Mouse (Mus musculus) gastrocnemius, postnatal 10 days (tissue): Measurements from ENCODE around the gene Dusp2. TPM values are rescaled to one million over a fixed set of nuclear protein-coding genes. Genes with fewer than 3 reads are reported as not detected.

ENCODE experiments used
- DNase-seq: peaks from one replicate; pipeline ENCODE4 v3.0.0; 2021; ENCODE audit warnings: mixed read lengths
- total RNA-seq, 2 experiments: library from RNA; stranded (reverse); gene quantifications; 2 replicates each; pipeline ENCODE4 v1.2.3; 2021

Dusp2 gene
- total RNA-seq, 2 experiments from 2014 or later = 2.6 TPM

- no peak for DNase-seq
These were observed 31.3 kb downstream of the Dusp2 start for GRCm38 (mm10) chr2:127367126-127367820.

DNA sequence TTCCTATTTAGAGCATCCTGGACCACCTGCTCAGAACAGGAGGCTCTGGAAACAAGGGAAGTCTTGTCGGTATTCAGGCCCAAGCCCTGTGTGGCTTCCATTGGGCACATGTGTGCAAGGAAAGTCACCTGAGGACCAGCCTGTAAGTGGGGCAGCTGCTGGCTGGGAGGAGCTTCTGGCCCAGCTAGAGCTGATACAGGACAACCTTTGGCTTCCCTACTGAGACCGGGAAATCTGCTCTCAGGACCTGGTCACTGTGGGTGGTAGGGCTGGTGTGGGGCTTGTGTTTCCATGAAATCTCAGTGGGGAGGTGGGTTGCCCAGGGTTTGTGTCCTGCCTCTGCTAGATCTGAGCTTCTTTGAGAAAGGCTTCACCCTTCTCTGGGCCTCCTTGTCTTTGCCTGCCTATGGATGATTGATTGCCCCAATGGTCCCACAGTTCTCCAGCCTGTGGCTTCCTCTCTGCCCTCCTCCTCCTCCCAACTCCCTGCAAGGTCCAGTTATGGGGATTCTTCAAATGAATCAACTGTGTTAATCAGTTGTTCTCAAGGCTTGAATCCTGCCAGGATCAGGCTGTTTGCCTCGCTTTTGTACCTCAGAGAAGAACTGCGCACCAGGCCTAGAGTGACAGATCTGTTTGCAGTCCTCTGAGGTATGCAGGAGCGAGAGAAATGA lies 33.9 kb downstream of the Dusp2 start:
- DNase-seq = no peak

GRCm38 (mm10) chr2:127370561-127371483 lies 34.9 kb downstream of the Dusp2 start:
- no peak for DNase-seq

GRCm38 (mm10) chr2:127371484-127371861 lies 35.5 kb downstream of the Dusp2 start:
- no peak for DNase-seq

- no peak for DNase-seq
These were observed 36.1 kb downstream of the Dusp2 start for GRCm38 (mm10) chr2:127372082-127372481.

GRCm38 (mm10) chr2:127374131-127374530 lies 38.2 kb downstream of the Dusp2 start:
- DNase-seq = no peak

DNA sequence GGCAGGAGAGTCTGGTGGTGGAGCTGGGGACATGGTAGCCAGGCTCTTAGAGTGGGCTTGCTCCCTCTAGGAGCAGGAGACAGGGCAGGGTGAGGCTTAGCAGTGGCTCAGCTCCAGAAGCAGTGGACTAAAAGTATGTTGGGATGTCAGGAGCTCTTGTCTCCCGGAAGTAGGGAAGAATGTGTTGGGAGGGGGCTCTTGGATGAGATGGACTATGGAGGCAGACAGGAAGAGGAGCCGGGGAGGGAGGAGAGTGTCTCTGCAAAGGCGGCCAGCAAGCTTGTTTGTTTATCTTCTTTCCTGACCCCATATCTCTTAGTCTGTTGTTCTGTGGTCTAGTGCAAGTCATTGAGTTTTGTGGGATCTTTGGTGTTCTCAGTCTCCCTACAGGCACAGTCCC lies 39.1 kb downstream of the Dusp2 start:
- no peak for DNase-seq

GRCm38 (mm10) chr2:127375759-127376341 lies 39.9 kb downstream of the Dusp2 start:
- no peak for DNase-seq

DNA sequence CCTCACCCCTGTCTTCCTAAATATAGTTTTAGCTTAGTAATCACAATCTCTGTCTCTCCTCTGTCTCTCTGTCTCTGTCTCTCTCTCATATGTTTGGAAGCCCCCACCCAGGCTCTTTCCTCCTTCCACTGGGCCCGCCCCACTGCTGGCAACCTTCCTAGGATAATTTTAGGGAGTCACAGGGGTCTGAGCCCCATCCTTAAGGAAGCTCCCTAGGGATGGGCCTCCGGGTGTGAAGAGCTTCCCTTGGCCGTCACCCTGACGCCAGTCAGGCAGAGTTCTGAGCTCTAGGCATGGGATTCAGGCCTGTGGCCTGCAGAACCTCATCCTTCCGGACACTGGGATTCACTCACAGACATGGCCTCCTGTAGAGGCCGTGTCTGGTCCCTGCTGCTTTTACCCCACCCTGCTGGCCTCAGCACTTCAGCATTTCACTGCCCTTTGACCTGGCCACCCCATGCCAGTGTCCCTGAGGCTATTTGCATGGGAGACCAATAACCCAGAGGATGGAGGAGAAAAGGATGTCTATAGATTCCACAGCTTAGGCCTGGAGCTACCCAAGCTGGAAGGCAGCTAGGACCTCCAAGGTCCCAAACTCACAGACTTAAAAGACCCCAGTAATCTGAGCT lies 40.6 kb downstream of the Dusp2 start:
- DNase-seq = no peak

DNA sequence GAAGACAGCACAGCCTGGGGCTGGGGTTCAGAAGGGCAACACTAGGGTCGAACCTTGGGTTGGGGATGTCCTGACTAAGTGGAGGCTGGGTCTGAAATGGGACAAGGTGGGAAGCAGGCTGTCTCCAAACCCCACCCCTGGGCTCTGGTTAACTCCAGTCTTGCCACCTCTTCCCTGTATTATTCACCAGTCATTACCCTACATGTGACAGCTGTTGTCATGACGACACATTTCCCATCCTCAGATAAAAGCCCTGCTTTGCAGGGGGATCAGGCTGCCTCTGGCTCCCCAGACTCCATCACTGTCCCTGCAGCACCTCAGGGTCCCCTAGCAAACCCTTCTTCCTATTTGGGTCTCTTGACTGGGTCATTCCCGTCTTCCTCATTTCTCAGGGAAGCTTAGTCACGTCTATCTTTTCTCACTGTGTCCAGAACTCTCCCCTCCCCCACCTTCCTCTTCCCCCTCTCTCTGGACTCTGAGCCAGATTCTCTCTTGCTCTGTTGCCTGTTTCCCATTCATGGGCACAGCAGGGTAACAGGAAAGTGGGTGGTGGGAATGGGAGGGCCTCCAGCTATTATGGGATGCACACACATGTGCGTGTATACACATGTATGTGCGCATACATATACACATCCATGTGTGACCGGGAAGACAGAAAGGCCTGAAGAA lies 42.1 kb downstream of the Dusp2 start:
- no peak for DNase-seq

DNA sequence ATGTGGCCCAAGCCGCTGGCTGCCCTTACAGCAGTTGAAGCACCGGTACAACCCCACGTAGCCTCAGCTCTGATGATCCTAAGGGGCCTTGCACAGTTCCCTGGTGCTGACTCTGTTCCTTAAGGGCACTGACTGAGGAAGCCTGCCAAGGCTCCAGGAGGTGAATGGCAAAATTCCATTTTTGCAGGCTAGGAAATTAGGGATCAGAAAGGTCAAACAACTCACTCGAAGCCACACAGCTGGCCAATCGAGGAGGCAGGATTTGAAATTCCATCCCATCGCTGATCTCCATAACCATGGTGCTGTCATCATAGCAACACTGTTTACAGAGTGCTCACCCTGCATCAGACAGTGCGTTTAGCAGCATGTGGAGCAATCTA lies 42.6 kb downstream of the Dusp2 start:
- no peak for DNase-seq

GRCm38 (mm10) chr2:127379250-127379649 lies 43.3 kb downstream of the Dusp2 start:
- no peak for DNase-seq

GRCm38 (mm10) chr2:127383881-127384280 lies 47.9 kb downstream of the Dusp2 start:
- DNase-seq = no peak

DNA sequence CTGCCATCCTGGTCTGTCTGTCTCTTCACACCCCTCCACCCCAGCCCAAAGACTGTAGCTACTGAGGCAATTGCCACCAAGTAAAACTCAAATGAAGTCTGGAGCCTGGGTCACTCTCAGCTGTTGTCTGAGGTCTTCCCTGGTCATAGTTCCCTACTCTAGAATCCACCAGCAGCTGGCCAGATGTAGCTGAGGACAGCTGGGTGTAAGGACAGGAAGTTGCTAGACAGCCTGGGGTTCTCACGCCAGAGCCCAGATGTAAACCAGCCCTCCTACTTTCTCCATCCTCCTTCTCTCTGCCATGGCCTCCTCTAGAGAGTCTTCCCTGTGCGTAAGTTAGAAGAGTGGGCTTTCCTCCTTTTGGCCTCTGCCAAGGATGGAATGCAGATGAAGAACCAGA lies 51.6 kb downstream of the Dusp2 start:
- DNase-seq = no peak

Other genes with a start within 250 kb of the Dusp2 start
- gene Ncaph, start 202.2 kb upstream of the Dusp2 start, total RNA-seq = 10 to 100 TPM in 1 of 2 experiments, 1 to 10 TPM in 1; 9.0 to 12.5 TPM
- gene Itpripl1, start 192.7 kb upstream of the Dusp2 start, total RNA-seq = 1 to 10 TPM; 6.7 to 8.0 TPM
- gene 1810024B03Rik, start 127.9 kb upstream of the Dusp2 start, total RNA-seq = under 1 TPM; 0.52 to 0.93 TPM
- gene Snrnp200, start 127.8 kb upstream of the Dusp2 start, total RNA-seq = 10 to 100 TPM; 44.2 to 47.0 TPM
- gene Ciao1, start 88.3 kb upstream of the Dusp2 start, total RNA-seq = 10 to 100 TPM; 43.2 to 49.9 TPM
- gene Tmem127, start 88.3 kb upstream of the Dusp2 start, total RNA-seq = 10 to 100 TPM; 39.0 to 41.8 TPM
- gene Stard7, start 65.9 kb upstream of the Dusp2 start, total RNA-seq = 100 to 1,000 TPM in 1 of 2 experiments, 10 to 100 TPM in 1; 98.8 to 104 TPM
- gene Astl, start 2.5 kb downstream of the Dusp2 start, total RNA-seq = under 1 TPM in 1 of 2 experiments, not detected in 1; 0.16 TPM
- 1 to 10 TPM; 1.4 to 1.8 TPM for gene Adra2b, start 27.0 kb downstream of the Dusp2 start, total RNA-seq
- under 1 TPM; 0.09 TPM for gene Gpat2, start 89.0 kb downstream of the Dusp2 start, total RNA-seq
- 10 to 100 TPM; 10.1 to 12.4 TPM for gene Fahd2a, start 108.4 kb downstream of the Dusp2 start, total RNA-seq
- gene Kcnip3, start 185.9 kb downstream of the Dusp2 start, total RNA-seq = under 1 TPM; 0.49 to 0.59 TPM
- not detected for gene Prom2, start 205.3 kb downstream of the Dusp2 start, total RNA-seq